Mouse (Mus musculus) adipocyte (in vitro differentiated cells): Measurements from ENCODE around the gene Cbx8.

Source experiments
- DNase-seq: peaks from one replicate; pipeline ENCODE4 v3.0.0-alpha.2; 2016; ENCODE audit warnings: low spot score

Gene Cbx8

DNA sequence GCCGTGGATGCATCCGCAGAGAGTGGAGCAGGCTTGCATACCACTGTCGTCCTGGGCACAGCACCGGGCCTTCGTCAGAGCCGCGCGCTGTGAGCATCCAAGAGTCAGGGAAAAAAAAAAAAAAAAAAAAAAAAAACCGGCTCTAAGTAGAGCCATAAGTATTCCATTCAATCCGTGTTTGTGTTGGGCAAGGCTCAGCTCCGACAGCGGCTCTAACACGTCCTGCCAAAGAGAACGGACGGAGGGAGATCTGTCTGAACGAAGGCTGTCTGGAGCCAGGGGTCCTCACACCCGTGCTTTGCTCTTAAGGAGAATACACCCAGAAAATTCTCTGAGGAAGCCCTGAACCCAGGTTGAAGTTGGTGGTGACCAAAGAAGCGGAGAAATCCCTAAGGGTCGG is 6.1 kb downstream of the Cbx8 start:
- DNase-seq, result no peak

DNA sequence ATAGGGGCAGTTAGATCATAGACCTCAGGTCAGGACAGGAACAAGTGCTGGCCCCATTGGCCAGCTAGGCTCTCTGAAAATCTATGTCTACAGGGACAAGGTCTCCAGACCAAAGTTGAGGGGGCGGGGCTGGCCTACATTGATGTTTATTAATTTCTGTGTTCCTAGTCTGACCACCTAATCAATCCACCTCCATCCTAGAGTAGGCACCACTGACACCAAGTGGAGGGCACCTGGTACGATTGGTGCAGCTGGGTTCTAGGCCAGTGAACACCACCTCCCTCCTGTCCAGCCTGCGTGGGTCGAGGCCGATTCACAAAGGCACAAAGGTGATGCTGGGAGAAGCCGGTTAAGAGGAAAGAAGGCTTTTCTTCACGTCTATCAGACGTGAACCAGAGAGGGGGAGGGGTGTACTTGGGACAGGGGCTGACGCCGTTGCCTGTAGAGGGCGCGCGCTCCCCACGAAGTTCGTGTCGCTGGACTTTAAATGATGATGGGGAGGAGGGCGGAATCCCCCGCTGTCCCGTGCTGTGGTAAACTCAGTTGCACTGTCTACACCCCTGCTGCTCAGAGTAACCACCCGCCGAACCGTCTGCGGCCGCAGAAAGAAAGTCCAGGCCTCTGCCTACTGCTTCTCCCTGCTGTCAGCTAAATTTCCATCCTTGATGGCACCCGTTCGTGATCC is 6.8 kb downstream of the Cbx8 start:
- peak; percentile 79 for DNase-seq

DNA sequence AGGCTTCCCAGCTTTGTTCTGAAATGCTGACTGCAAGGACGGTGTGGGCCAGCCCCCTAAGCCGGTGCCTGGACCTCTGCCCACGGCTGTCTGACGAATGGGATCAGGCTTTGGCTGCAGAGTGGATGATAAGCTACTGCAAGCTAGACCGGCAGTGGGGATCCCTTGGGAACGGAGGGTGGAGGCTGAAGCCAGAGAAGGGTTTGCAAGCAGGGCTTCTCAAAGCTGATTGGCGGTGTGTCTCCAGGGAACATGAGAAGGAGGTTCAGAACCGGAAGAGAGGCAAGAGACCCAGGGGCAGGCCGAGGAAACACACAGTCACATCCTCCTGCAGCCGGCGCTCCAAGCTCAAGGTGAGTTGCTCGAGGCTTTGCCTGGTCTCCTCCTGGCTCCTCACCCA is 14.6 kb downstream of the Cbx8 start:
- DNase-seq, result no peak

DNA sequence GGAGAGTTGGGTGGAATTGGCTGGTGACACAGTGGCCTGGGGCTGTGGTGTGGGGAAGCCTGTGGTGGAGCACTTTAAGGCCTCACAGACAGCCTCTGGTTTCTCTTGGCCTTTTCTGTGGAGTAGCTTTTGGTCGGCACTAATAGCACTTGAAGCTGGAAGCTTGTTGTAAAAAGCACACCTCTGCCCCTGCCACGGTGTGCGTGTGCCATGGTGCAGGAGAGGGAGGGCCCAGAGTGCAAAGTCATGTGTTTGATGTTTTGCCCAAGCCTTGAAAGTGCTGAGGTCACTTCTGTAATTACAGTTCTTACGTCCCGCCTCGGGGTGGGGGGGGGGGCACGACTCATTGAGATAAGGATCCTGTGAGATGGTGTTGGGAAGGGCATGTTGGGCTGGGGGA is 16.5 kb downstream of the Cbx8 start:
- DNase-seq, result no peak

DNA sequence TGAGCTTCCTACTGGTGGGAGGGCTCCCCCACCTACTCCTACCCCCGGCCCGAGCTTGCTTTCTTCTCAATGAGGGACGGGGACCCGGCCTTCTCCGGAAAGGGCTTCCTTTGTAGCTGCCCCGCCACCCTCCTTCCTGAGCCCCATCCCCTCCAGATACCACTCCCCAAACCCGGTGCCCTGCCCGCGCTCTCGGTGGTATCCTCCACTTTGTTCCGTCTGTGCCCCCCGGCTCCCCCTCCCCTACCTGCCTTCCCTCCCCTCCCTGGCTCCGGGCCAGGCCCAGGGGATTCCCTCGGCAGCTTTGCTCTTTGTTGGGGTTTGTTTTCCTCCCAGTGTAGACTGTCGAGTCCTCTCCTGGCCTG is 17.2 kb downstream of the Cbx8 start:
- DNase-seq, result no peak

DNA sequence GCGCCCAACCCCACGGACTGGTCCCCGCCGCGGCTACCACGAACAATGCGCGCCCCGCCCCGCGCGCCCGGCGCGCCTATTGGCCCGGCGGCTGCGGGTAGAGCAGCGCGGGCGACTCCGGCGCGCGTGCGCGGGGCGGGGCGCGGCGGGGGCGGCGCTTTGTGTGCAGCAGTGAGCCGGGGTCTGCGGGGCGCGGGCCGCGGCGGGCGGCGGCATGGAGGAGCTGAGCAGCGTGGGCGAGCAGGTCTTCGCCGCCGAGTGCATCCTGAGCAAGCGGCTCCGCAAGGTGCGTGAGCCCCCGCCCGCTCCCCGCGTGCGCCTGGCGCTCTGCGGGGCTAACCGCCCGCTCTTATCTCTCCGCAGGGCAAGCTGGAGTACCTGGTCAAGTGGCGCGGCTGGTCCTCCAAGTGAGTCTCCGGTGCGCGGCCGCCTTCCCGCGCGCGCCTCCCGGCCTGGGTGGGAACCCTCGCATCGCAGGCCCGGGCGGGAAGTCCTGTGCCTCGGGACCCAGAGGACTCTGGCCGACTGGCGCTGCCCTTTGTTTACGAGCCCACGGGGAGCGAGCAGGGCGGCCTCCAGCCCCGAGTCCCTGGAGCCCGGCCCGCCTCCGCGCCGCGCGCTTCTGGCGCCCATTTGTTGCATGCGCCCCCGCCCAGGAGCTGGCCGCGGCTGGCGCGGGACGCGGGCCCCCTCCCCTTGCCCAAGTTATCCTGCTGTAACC is 17.7 kb downstream of the Cbx8 start, which contains the start of gene Cbx2:
Gene Cbx2, plus strand, starts transcription at position 68 of the 721 bp plus-strand sequence.
- DNase-seq, result peak; percentile 60

DNA sequence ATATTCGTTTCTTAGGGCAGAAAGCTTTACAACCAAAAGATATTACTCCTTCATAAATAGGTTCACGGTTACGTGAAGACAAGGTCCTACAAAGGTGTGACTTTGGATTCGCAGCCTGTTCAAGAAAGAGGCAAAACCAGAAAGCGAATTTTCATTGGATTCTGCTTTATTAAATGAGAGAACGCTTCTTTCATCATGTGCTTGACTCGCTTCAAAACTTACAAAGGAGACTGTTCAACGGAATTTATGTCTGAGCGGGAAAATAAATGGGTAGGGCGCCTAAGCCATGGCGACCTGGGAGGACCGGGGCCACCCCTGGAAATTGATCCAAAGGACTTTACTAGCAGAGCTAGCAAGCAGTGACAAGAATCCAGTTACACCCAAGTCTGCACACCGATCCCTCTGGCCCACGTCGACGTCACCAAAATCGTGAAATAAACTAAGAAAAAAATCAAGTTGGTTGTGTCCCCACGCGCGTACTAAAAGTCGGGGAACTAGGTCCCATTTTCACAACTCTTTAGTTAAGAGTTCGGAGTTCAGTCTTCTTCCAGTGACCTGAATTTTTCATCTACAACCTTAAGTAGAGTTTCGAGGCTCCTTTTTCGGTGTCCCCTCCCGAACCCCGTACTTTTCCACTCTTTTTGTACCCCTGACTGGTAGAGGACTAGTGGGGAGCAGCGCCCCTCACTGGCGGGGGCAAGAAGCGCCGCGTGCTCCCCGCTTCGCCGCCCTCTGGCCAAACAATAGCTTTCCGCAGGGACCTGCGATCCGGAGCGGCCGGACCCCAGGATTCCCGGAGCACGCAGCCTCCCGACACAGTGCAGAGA is 18.5 kb downstream of the Cbx8 start:
- no peak for DNase-seq

DNA sequence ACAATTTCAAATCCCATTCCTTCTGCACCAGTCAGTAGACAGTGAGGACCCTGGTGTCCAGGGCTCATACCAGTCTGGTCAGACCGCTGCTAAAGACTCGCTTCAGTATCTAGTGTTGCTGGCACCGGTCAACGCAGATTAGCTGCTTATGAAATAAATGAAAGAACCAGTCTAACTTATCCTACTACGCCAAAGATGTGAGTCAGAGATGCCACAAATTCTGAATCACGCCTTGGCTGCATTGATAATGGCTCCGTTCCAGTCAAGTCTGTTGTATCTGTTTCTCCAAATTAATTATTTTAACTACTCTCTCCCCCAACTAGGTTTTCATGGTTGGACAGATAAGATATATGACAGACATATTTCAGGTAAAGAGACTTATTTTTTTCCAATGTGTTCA is 19.6 kb downstream of the Cbx8 start:
- no peak for DNase-seq

DNA sequence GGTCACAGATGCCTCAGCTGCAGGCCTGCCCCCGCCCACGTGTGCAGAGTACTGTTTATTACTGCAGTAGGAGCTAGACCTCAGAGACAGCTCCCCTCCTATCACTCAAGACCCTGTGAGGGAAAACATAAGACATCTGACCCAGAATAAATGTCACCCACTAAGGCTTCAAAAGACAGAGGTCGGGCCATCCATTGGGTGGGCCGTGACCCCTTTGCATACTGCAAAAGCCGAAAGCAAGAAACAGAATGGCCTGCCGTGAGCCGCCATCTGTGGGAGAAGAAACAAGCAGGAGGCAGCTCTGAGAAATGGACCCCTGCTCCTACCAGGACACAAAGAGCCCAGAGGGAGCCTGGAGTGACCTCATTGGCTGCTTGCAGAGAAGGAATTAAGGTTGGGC is 23.3 kb downstream of the Cbx8 start:
- no peak for DNase-seq

DNA sequence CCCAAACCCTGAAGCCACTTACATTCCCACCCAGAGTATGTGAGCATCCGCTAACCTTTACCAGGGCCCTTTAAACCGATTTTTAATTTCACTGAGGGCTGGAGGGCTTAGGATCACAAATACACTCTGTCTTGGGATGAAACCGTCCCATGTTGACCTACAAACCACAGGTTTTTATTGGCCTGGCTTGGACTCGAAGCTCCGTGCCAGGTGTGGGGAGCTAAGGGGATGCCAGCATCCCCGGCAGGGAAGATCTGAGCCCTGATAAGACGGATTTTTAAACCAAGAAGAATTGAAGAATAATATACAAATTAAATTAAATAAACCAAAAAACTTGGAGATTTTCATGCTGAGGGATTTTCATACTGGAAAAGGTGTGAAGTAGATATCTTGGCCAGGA is 26.3 kb downstream of the Cbx8 start:
- DNase-seq, result no peak

DNA sequence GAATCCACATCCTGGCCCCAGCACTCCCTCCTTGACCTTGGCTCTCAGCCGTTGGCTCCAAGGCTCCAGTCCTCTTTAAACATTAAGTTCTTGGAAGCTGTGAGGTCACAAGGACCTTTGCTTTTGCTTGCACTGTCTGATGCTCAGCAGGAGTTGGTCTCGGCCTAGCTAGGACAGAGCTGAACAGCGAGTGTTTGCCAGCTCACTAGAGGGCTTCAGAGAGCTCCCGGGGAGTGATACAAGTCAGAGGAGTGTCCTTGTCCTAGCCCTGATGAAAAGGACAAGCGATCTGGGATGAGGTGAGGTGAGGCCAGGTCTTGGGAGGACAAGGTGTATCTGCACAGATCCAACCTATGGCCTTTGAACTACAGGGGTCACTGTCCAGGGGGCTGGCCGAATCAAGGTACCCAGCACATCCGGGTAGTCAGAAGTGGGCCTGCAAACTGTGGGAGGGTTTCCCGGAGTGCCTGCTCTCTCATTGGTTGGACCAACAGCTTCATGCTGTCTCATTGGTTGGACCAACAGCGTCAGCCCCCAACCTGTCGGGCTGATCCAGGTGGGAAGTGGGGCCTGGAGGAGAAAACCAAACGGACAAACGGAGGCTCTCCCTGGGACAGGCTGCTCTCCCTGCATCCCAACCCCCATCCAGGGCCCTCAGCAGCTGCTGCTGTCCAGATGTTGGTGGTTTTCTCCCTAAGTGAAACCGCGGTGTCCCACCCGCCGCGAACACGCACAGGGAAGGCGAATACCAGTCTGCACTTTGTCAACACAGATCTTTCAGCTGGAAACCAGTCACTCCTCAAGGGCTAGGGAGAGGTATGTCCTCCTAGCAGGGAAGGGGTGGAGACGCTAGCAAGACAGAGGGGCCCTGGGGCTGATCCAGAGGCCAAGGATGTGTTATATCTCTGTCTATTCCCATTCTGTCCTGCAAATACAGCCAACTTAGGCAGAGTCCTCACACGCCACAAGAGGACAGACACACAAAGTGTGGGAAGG is 33.0 kb downstream of the Cbx8 start:
- DNase-seq, result no peak

DNA sequence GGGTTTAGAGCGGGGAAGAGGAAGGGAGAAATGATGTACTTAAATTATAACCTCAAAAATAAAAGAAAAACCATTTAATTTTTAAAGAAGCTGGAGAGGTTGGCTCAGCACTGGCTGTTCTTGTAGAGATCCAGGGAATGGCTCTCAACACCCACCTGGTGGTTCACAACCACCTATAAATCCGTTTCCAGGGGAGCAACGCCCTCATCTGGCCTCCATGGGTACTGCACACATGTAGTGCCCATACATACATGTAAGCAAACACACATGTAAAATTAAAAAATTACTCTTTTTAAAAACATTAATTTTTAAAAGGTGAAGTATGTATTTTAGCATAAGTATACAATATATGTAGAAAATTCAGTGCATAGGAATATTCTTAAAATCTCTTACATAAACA is 34.3 kb downstream of the Cbx8 start:
- no peak for DNase-seq

DNA sequence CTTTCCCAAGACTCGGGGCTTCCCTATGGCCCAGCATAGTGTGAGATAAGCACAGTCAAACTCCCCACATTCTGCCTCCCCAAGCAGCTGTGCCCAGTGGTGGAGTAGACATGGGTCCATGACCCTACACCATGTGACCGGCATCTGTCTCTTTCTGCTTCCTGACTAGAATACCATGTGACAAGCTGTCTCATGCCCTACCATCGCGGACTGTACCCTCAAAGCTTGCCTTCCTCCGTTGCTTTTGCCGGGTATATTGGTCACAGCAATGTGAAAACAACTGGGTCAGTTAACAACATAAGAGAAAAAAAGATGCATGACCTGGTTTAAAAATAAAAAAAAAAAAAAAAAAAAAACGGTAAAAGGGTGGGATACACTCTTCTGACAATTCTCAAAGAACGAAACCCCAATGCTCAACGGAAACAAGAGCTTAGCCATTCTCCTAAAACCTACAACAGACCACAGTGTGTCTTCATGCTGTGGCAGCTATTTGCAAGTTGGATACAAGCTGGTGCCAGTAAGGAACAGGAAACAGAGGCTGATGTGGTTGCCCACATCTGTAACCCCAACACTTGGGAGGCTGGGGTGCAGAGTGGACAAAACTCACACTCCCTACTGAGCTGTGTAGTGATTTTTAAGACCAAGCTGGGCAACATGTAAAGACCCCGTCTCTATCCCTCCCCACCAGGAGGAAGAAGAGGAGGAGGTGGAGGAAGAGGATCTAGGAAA is 35.1 kb downstream of the Cbx8 start:
- DNase-seq, result no peak

DNA sequence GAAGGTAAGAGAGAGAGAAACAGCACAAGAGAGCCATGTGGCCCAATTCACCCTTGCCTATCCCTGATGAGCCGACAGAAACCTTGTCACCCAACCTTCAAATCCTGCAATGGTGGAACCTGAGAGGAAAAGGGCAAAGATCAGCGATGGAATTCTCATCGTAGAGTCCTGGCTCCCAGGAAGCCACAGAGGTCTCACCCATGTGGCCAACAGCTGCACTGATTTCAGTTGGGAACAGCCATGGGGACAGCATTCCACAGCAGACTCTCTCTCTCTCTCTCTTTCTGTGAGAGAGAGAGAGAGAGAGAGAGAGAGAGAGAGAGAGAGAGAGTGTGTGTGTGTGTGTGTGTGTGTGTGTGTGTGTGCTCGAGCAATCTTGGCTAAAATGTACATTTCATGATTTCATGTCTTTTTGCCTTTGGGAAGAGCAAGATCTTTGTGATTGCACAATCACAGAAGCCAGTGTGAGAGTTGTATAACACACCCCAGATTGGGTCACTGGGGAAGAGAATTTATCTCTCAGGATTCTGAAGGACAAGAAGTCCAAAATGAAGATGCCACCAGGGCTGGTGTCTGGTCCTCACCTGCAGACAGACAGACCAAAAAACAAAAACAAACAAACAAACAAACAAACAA is 39.2 kb downstream of the Cbx8 start:
- peak; percentile 32 for DNase-seq

DNA sequence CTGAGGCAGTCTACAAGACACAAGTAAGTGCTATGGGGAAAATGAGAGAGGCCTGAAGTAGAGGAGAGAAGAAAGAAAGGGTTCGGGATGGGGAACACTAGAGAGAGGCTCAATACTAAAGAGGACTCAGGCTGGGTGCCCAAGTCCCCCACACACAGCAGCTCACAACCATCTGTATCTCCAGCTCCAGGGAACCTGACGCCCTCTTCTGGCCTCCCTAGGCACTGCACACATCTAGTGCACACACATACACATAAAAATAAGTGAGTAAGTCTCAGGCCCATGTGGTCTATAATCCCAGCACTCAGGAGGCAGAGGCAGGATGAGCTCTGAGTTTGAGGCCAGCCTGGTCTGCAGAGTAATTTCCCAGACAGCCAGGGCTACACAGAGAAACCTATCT is 39.9 kb downstream of the Cbx8 start:
- no peak for DNase-seq

DNA sequence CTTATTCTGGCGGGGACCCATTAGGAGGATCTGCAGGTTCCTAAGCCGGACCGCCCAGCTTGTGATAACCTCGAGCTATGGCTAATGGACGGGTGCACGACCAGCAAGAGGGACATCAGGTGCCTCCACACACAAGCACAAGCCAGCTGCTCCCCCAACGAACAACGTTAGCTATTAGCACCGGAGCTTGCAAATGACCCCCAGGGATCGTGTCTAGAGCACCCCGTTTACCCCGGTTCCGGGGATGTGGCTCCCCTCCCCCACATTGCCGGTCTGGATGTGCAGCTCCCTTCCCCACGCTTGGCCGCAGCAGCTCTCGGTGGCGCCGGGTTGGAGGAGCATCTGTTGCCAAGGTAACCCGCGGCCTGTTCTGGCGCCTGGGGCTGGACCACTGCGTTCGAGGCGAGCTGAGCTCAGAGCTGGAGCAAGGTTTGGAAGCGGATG is 41.4 kb downstream of the Cbx8 start:
- DNase-seq, result no peak

DNA sequence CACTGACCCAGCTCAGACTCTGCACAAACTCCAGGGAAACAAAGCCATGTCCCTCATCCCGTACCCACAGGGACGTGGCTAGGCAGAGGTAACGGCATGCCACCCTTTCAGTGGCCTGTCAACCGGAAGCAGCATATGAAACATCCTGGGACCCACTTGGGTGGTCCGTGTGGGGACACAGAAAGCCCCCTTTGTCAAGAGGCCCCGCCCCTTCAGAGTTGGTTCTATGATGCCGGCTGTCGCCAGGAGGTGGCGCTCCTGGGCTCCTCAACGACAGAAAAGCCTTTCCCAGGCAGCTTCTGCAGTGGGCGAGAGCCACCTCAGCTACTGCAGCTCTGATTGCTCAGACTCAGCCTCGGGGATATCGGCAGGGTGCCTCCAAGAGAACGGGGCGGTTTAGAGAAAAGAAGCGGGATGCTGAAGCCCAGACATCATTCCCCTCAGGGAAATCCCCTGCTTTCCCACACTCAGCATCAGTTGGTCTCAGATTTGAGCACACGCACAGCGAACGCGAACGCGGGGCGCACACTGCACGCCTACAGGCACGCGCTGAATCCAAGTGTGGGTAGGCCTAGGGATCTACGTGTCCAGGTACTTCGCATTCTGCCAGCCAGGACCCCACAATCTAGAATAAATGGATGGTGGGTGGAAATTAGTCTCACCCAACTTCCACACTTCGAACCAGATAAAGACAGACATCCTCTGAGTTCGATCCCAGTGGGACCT is 42.1 kb downstream of the Cbx8 start:
- peak; percentile 18 for DNase-seq

DNA sequence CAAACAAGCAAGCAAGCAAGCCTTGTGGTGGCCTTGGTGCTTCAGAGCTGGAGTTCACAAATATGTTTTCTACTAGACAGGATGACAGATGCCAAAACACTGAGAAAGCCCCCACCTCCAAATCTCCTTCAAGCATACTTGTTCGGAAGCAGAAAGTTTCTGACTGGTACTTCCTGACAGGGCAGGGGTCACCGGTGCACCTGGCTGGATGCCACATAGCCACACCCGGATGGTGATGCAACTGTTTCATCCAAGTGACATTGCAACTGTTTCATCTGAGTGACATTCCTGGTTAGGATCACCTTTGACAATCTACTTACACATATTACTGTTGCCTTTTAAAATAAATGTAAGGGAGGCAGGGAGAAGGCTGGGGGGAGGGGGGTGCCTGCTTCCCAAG is 43.6 kb downstream of the Cbx8 start:
- no peak for DNase-seq

DNA sequence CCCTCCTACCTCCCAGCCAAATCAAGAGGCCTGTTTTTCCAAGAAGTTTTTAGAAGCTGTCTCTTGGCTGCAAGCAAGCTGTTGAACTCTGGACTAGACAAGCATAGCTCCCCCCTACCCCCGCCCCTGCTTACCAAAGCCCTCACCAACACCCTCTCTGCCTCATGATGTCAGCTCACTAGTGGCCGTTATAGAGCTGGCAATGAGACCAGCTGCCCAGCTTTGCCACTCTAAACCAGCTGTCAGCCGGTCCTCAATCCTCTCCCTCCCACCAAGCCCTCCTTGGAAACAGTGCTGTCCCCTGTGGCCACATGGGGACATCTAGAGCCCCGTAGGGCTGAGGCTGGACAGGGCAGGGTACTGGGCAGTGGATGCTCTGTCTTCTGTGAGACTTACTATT is 45.3 kb downstream of the Cbx8 start:
- peak; percentile 24 for DNase-seq

DNA sequence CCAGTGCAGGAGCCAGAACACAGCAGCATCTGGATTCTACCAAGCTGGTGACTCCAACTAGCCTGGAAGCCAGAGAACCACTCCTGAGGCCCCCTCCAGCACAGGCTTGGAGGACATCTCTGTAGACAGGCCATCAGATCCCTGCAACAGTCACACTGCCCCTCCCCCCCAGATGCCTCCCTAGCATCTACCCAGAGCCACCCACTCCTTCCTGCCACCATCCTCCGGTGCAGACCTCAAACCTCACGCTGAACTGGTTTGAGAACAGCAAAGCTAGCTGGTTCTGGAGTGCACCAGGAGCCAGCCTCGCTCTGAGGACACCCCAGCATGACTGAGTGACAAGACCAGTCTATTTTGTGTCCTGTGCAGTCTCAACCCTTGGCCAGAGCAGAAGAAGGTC is 48.0 kb downstream of the Cbx8 start:
- DNase-seq, result no peak
